Mouse (Mus musculus) myocyte (in vitro differentiated cells): ENCODE data around the gene 2010106E10Rik. TPM values are rescaled to one million over a fixed set of nuclear protein-coding genes. Genes with fewer than 3 reads are reported as not detected.

ENCODE experiments used
- H3K27me3 ChIP-seq: one replicate; pipeline ENCODE4 v1.6.1; 2011; ENCODE audit not compliant: control insufficient read depth, insufficient read depth, insufficient read length
- H3K36me3 ChIP-seq: one replicate; pipeline ENCODE4 v1.6.1; 2011; ENCODE audit not compliant: control insufficient read depth, insufficient read depth
- H3K4me2 ChIP-seq: one replicate; pipeline ENCODE4 v1.6.1; 2011; ENCODE audit warnings: low read depth, control low read depth
- H3K4me3 ChIP-seq: one replicate; pipeline ENCODE4 v1.5.1; 2011; ENCODE audit warnings: mild to moderate bottlenecking, control low read depth, moderate library complexity
- H3K79me2 ChIP-seq: one replicate; pipeline ENCODE4 v1.6.1; 2011; ENCODE audit not compliant: control insufficient read depth, insufficient read depth
- H3ac ChIP-seq: one replicate; pipeline ENCODE4 v1.6.1; 2011; ENCODE audit not compliant: control insufficient read depth, insufficient read length
- CEBPB ChIP-seq: IDR thresholded peaks from 2 replicates; pipeline ENCODE4 v1.6.1; 2011; ENCODE audit warnings: mild to moderate bottlenecking, moderate library complexity; ENCODE audit not compliant: poor library complexity, insufficient read depth, severe bottlenecking
- E2F4 ChIP-seq: IDR thresholded peaks from one replicate; pipeline ENCODE4 v1.6.1; 2011; ENCODE audit warnings: mild to moderate bottlenecking, control low read depth, moderate library complexity; ENCODE audit not compliant: insufficient read depth
- MAX ChIP-seq: IDR thresholded peaks from one replicate; pipeline ENCODE4 v1.6.1; 2011; ENCODE audit warnings: low read depth, mild to moderate bottlenecking, control low read depth
- MYOD1 ChIP-seq, 3 experiments: IDR thresholded peaks; one replicate each; pipeline ENCODE4 v1.6.1; 2011; ENCODE audit warnings: control low read depth in 2 of 3, low read depth in 2 of 3, mild to moderate bottlenecking in 2 of 3, moderate library complexity in 1 of 3; ENCODE audit not compliant: insufficient read length in 2 of 3, control insufficient read depth in 1 of 3
- MYOG ChIP-seq, 3 experiments: IDR thresholded peaks; one replicate each; pipeline ENCODE4 v1.6.1; 2011; ENCODE audit warnings: control low read depth in 2 of 3, low read depth in 2 of 3, mild to moderate bottlenecking in 2 of 3; ENCODE audit not compliant: insufficient read length in 2 of 3, control insufficient read depth in 1 of 3, insufficient read depth in 1 of 3
- POLR2A ChIP-seq: IDR thresholded peaks from one replicate; pipeline ENCODE4 v1.6.1; 2011; ENCODE audit warnings: low read depth, mild to moderate bottlenecking, control low read depth, moderate library complexity; ENCODE audit not compliant: insufficient read length
- POLR2AphosphoS2 ChIP-seq: IDR thresholded peaks from one replicate; pipeline ENCODE4 v1.6.1; 2011; ENCODE audit warnings: low read depth, control low read depth; ENCODE audit not compliant: insufficient read length
- REST ChIP-seq: IDR thresholded peaks from one replicate; pipeline ENCODE4 v1.6.1; 2011; ENCODE audit warnings: mild to moderate bottlenecking, control low read depth, moderate library complexity; ENCODE audit not compliant: insufficient read depth, insufficient read length
- SRF ChIP-seq: IDR thresholded peaks from one replicate; pipeline ENCODE4 v1.6.1; 2011; ENCODE audit warnings: low read depth; ENCODE audit not compliant: control insufficient read depth, insufficient read length
- TCF12 ChIP-seq: IDR thresholded peaks from one replicate; pipeline ENCODE4 v1.6.1; 2011; ENCODE audit warnings: mild to moderate bottlenecking, control low read depth; ENCODE audit not compliant: poor library complexity, insufficient read depth, severe bottlenecking
- TCF3 ChIP-seq: IDR thresholded peaks from one replicate; pipeline ENCODE4 v1.6.1; 2011; ENCODE audit warnings: low read depth, control low read depth; ENCODE audit not compliant: insufficient read length
- USF1 ChIP-seq: IDR thresholded peaks from one replicate; pipeline ENCODE4 v1.6.1; 2011; ENCODE audit warnings: low read depth, mild to moderate bottlenecking, control low read depth, moderate library complexity
- polyA plus RNA-seq: library from polyadenylated mRNA; unstranded; fragments of >200 nt; fragmentation: generic; extraction: Trizol; gene quantifications from one replicate; pipeline ENCODE4 v1.2.1, GENCODE M21; 2012; ENCODE audit warnings: missing spikeins

2010106E10Rik gene
- polyA plus RNA-seq, 1 experiment: not detected

GRCm38 (mm10) chrX:112600511-112601305 lies 105.6 kb downstream of the 2010106E10Rik start, which contains the start of gene Zfp711:
Gene Zfp711, plus strand, starts transcription at chrX:112600526.
- Histone ChIP-seq H3K79me2 (no peaks in the 10 kb centered on the region), H3K36me3 (no peaks in the 10 kb centered on the region), H3ac (no peak within 1 kb of the TSS), H3K4me3 (no peak within 1 kb of the TSS), H3K4me2 (no peak within 1 kb of the TSS), H3K27me3 (no peaks in the 10 kb centered on the region)
- no peak for TF ChIP-seq TCF12
- TF ChIP-seq MYOD1 (IDR thresholded peaks at IDR 0.05; ENCODE audit: control insufficient read depth in 1 of 3, insufficient read length in 2 of 3, low read depth in 2 of 3): no peak

GRCm38 (mm10) chrX:112601306-112602120 lies 106.4 kb downstream of the 2010106E10Rik start:
- TF ChIP-seq POLR2AphosphoS2: no peak
- TF ChIP-seq USF1: no peak
- no peak for TF ChIP-seq TCF3
- TF ChIP-seq SRF: no peak
- no peak for TF ChIP-seq CEBPB
- TF ChIP-seq MYOD1 (IDR thresholded peaks at IDR 0.05; ENCODE audit: control insufficient read depth in 1 of 3, insufficient read length in 2 of 3, low read depth in 2 of 3): no peak
- no peak for TF ChIP-seq TCF12
- no peak for TF ChIP-seq REST
- no peak for TF ChIP-seq POLR2A
- TF ChIP-seq MYOG (IDR thresholded peaks at IDR 0.05; ENCODE audit: control insufficient read depth in 1 of 3, insufficient read depth in 1 of 3, insufficient read length in 2 of 3, low read depth in 2 of 3): no peak
- no peak for TF ChIP-seq E2F4
- no peak for TF ChIP-seq MAX
- no peak overlapping the region for H3K4me3 ChIP-seq

More at GRCm38 (mm10) chrX:112601306-112602120, 106.4 kb downstream of the 2010106E10Rik start:
- no peak overlapping the region for H3K4me2 ChIP-seq
- no peaks in the 10 kb centered on the region for H3K79me2 ChIP-seq
- no peaks in the 10 kb centered on the region for H3K27me3 ChIP-seq
- H3ac ChIP-seq: no peak overlapping the region
- no peaks in the 10 kb centered on the region for H3K36me3 ChIP-seq

Other genes with a start within 250 kb of the 2010106E10Rik start
- 16.3 TPM for gene Apool, start 183.9 kb upstream of the 2010106E10Rik start, polyA plus RNA-seq
- gene Satl1, start 88.5 kb upstream of the 2010106E10Rik start, polyA plus RNA-seq: not detected
- gene Zfp711, start 105.3 kb downstream of the 2010106E10Rik start, polyA plus RNA-seq: not detected
- gene Pof1b, start 203.4 kb downstream of the 2010106E10Rik start, polyA plus RNA-seq: not detected